Comparison of ENCODE assay signal across 8 mouse cellular contexts in the genomic region with DNA sequence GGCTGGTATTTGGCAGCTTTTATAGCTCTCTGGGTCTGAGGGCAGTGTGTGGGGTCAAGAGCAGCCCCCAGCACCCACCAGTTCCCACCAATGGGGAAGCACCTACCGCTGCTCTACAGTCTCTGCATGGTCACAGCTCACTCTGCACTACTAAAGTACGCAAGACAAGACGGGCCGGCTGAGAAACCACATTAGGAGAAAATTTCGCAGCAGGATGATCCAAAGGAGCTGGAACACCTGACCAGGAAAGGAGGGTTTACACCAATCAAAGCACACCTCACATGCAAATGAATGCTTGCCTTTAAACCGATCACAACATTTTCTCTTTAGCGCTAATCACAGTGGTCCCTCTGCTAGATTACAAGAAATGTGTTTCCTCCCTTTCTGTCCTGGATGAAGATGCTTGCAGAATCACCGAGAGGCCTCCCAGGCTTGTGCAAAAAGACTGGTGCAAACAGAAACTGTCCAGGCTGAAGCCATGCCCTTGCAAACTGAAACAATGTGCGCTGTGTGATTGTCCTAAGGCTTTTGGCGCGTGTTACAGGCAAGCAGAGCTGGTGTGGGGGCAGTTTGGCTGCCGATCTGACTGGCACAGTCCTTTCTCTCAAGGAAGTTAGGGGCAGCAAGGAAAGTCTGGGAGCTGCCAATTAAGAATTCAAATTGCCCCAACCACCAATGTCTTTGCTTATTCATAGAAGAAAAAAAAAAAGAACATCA. TPM values are rescaled to one million over a fixed set of nuclear protein-coding genes. Genes with fewer than 3 reads are reported as not detected.
DNase-seq lines count a peak whose midpoint lies in the region; ATAC-seq lines count a peak whose summit lies in the region.

No protein-coding gene starts in this region.

- H3K27ac ChIP-seq in liver, embryonic 11.5 days (ENCODE audit: low read depth, low read length): no peak overlapping the region
- H3K27ac ChIP-seq in hindbrain, embryonic 13.5 days: no peak overlapping the region
- H3K27ac ChIP-seq in midbrain, embryonic 15.5 days: no peak overlapping the region

- H3K4me3 ChIP-seq in liver, embryonic 11.5 days (ENCODE audit: low read depth, low read length): peak overlapping the region; percentile 35
- peak overlapping the region; percentile 7; the same call in 1 of the 2 replicates for H3K4me3 ChIP-seq in hindbrain, embryonic 13.5 days
- peak overlapping the region; percentile 8; the same call in 1 of the 2 replicates for H3K4me3 ChIP-seq in midbrain, embryonic 15.5 days

- no peaks in the 10 kb centered on the region for H3K9me3 ChIP-seq in liver, embryonic 11.5 days (ENCODE audit: control insufficient read depth, low read length)
- no peaks in the 10 kb centered on the region for H3K9me3 ChIP-seq in hindbrain, embryonic 13.5 days
- no peaks in the 10 kb centered on the region for H3K9me3 ChIP-seq in midbrain, embryonic 15.5 days

- H3K4me2 ChIP-seq in liver, embryonic 11.5 days: peak overlapping the region; percentile 55
- H3K4me2 ChIP-seq in hindbrain, embryonic 13.5 days: peak overlapping the region; percentile 44
- peak overlapping the region; percentile 29 for H3K4me2 ChIP-seq in midbrain, embryonic 15.5 days

- H3K36me3 ChIP-seq in liver, embryonic 11.5 days (ENCODE audit: control insufficient read depth, insufficient read depth, low read length): no peaks in the 10 kb centered on the region
- no peaks in the 10 kb centered on the region for H3K36me3 ChIP-seq in hindbrain, embryonic 13.5 days
- no peaks in the 10 kb centered on the region for H3K36me3 ChIP-seq in midbrain, embryonic 15.5 days (replicated peaks)

- DNase-seq in cerebellum, adult 9-10 months: peak; percentile 10
- DNase-seq in cerebellum, adult 18-20 months: no peak
- no peak for DNase-seq in liver, embryonic 11.5 days (ENCODE audit: low spot score)
- DNase-seq in liver: no peak
- DNase-seq in right cerebral cortex, postnatal 25 days: no peak
- DNase-seq in spleen, postnatal 36 days (ENCODE audit: low spot score in 2 of 2): no peak

- H3K4me1 ChIP-seq in liver, embryonic 11.5 days (replicated peaks; ENCODE audit: control insufficient read depth, insufficient read depth, low read length): peaks cover 19% of the 10 kb centered on the region
- H3K4me1 ChIP-seq in hindbrain, embryonic 13.5 days (replicated peaks): peaks cover 20% of the 10 kb centered on the region
- H3K4me1 ChIP-seq in midbrain, embryonic 15.5 days: peaks cover 4% of the 10 kb centered on the region; the same call in 1 of the 2 replicates

- 22% methylated on average over 12 of the region's 12 CpGs for WGBS in liver, embryonic 11.5 days
- 14% methylated on average over 12 of the region's 12 CpGs for WGBS in hindbrain, embryonic 13.5 days
- WGBS in midbrain, embryonic 15.5 days: 12% methylated on average over 12 of the region's 12 CpGs

- 0 out of 2 replicates have a peak overlapping the region, but pooled peaks have one; percentile 3 for H3K9ac ChIP-seq in liver, embryonic 11.5 days (ENCODE audit: low read depth, low read length)
- peak overlapping the region; percentile 16 for H3K9ac ChIP-seq in hindbrain, embryonic 13.5 days
- H3K9ac ChIP-seq in midbrain, embryonic 15.5 days: no peak overlapping the region

- H3K27me3 ChIP-seq in liver, embryonic 11.5 days (replicated peaks; ENCODE audit: control insufficient read depth, insufficient read depth, low read length): no peaks in the 10 kb centered on the region
- peaks cover 53% of the 10 kb centered on the region for H3K27me3 ChIP-seq in hindbrain, embryonic 13.5 days
- H3K27me3 ChIP-seq in midbrain, embryonic 15.5 days (replicated peaks): peaks cover 39% of the 10 kb centered on the region

- no peak for ATAC-seq in liver, embryonic 11.5 days (replicated peaks; ENCODE audit: low FRiP score)
- ATAC-seq in hindbrain, embryonic 13.5 days (ENCODE audit: low FRiP score): no peak
- ATAC-seq in midbrain, embryonic 15.5 days (replicated peaks): no peak

RNA-seq across cellular contexts. Expression of a gene that starts 21.9 kb away (rescaled TPM):
- polyA plus RNA-seq in liver, embryonic 11.5 days (2014; fragmentation: Nextera tagmentation; extraction: Ambion mirVana): 14.3 and 14.8 TPM in 2 replicates
- polyA plus RNA-seq in hindbrain, embryonic 13.5 days (2015; fragmentation: Nextera tagmentation; extraction: Ambion mirVana): 17.7 and 18.2 TPM in 2 replicates
- polyA plus RNA-seq in midbrain, embryonic 15.5 days (2015; fragmentation: Nextera tagmentation; extraction: Ambion mirVana): 19.4 and 19.7 TPM in 2 replicates

RNA-seq across cellular contexts. Expression of a gene that starts 57.1 kb away (rescaled TPM):
- 5.6 and 6.3 TPM in 2 replicates for polyA plus RNA-seq in liver, embryonic 11.5 days (2014; fragmentation: Nextera tagmentation; extraction: Ambion mirVana)
- 28.2 and 28.3 TPM in 2 replicates for polyA plus RNA-seq in hindbrain, embryonic 13.5 days (2015; fragmentation: Nextera tagmentation; extraction: Ambion mirVana)
- 30.4 and 31.9 TPM in 2 replicates for polyA plus RNA-seq in midbrain, embryonic 15.5 days (2015; fragmentation: Nextera tagmentation; extraction: Ambion mirVana)

RNA-seq across cellular contexts. Expression of a gene that starts 58.5 kb away (rescaled TPM):
- polyA plus RNA-seq in liver, embryonic 11.5 days (2014; fragmentation: Nextera tagmentation; extraction: Ambion mirVana): 0.12 and 0.25 TPM in 2 replicates
- polyA plus RNA-seq in hindbrain, embryonic 13.5 days (2015; fragmentation: Nextera tagmentation; extraction: Ambion mirVana): 0.13 and 0.22 TPM in 2 replicates
- polyA plus RNA-seq in midbrain, embryonic 15.5 days (2015; fragmentation: Nextera tagmentation; extraction: Ambion mirVana): not detected in 2 replicates
